In genomic region chrX:139219017-139219416, GRCm38 (mm10) we compare ENCODE assay signal across 10 mouse cellular contexts. TPM values are rescaled to one million over a fixed set of nuclear protein-coding genes. Genes with fewer than 3 reads are reported as not detected.
DNase-seq lines count a peak whose midpoint lies in the region; ATAC-seq and TF ChIP-seq lines count a peak whose summit lies in the region.
"Had no signal": no experiment of that assay in that cellular context is flagged by ENCODE, and none has a peak within 500 bp of the region (broad histone marks: within the 10 kb centered on the region; RNA-seq: fewer than 3 reads in every experiment).

No protein-coding gene starts in this region.

- ATAC-seq in limb, embryonic 11.5 days (ENCODE audit: insufficient number of reproducible peaks, low FRiP score, low TSS enrichment, low read depth): no peak
- ATAC-seq in Patski: peak; percentile 33
- no peak for ATAC-seq in hindbrain, embryonic 14.5 days (ENCODE audit: low FRiP score)
- ATAC-seq in limb, embryonic 14.5 days (ENCODE audit: low FRiP score, low read depth): no peak

- H3K9ac ChIP-seq in limb, embryonic 11.5 days (ENCODE audit: low read length): no peak overlapping the region
- H3K9ac ChIP-seq in hindbrain, embryonic 14.5 days: no peak overlapping the region
- H3K9ac ChIP-seq in limb, embryonic 14.5 days (ENCODE audit: low read depth, low read length, severe bottlenecking): no peak overlapping the region
- H3K9ac ChIP-seq: lung, embryonic 15.5 days had no signal

- WGBS in limb, embryonic 11.5 days: 46% methylated on average over 2 of the region's 2 CpGs
- 28% methylated on average over 2 of the region's 2 CpGs for WGBS in limb, embryonic 10.5 days
- WGBS in hindbrain, embryonic 14.5 days: 30% methylated on average over 2 of the region's 2 CpGs
- 32% methylated on average over 2 of the region's 2 CpGs for WGBS in limb, embryonic 14.5 days

- no peak overlapping the region for H3K4me2 ChIP-seq in limb, embryonic 11.5 days (ENCODE audit: low read depth, severe bottlenecking)
- H3K4me2 ChIP-seq in hindbrain, embryonic 14.5 days (replicated peaks): no peak overlapping the region
- H3K4me2 ChIP-seq in limb, embryonic 14.5 days (replicated peaks; ENCODE audit: low read depth, low read length, severe bottlenecking): no peak overlapping the region

- CTCF ChIA-PET in Patski (lab: Charles Lee): interaction anchor here (0.7 to 2.9 kb wide), 10 partner anchors 9 to 150 kb away, joined by 3 to 17 read pairs (median 5); partner anchors contain the start of gene Mum1l1

- peak; percentile 28 for DNase-seq in limb, embryonic 11.5 days (ENCODE audit: low spot score)
- DNase-seq in limb, embryonic 10.5 days (ENCODE audit: low spot score): no peak
- DNase-seq in Patski (ENCODE audit: low read depth, low spot score): no peak
- peak; percentile 14 for DNase-seq in cerebellum, adult 8-10 months
- DNase-seq in hindbrain, embryonic 14.5 days (ENCODE audit: low spot score): peak; percentile 74
- DNase-seq in limb, embryonic 14.5 days (ENCODE audit: low spot score): peak; percentile 56
- DNase-seq in retina, postnatal 1 day: peak; percentile 71

- peak; percentile 79 for TF ChIP-seq CTCF in Patski (IDR thresholded peaks at IDR 0.05)

- H3K27me3 ChIP-seq in limb, embryonic 11.5 days (ENCODE audit: control insufficient read depth, insufficient read depth, low read length): no peaks in the 10 kb centered on the region
- H3K27me3 ChIP-seq in limb, embryonic 10.5 days (ENCODE audit: low read depth, poor library complexity, severe bottlenecking): peaks cover 59% of the 10 kb centered on the region
- peaks cover 7% of the 10 kb centered on the region for H3K27me3 ChIP-seq in Patski
- peaks cover 2% of the 10 kb centered on the region; the same call in 1 of the 2 replicates for H3K27me3 ChIP-seq in hindbrain, embryonic 14.5 days (ENCODE audit: control insufficient read depth, insufficient read depth, low read length)
- H3K27me3 ChIP-seq in limb, embryonic 14.5 days (ENCODE audit: control insufficient read depth, insufficient read depth, low read length): no peaks in the 10 kb centered on the region
- H3K27me3 ChIP-seq: lung, embryonic 15.5 days had no signal

- H3K9me3 ChIP-seq in limb, embryonic 11.5 days (ENCODE audit: control insufficient read depth, low read length): no peaks in the 10 kb centered on the region
- no peaks in the 10 kb centered on the region for H3K9me3 ChIP-seq in limb, embryonic 10.5 days (replicated peaks)
- H3K9me3 ChIP-seq in hindbrain, embryonic 14.5 days (ENCODE audit: control insufficient read depth, low read length): no peaks in the 10 kb centered on the region
- no peaks in the 10 kb centered on the region for H3K9me3 ChIP-seq in limb, embryonic 14.5 days (ENCODE audit: control insufficient read depth, low read length)
- H3K9me3 ChIP-seq: lung, embryonic 15.5 days had no signal

- no peak for TF ChIP-seq POLR2A in limb, embryonic 14.5 days (IDR thresholded peaks at IDR 0.05; ENCODE audit: borderline replicate concordance, extremely low read depth, insufficient read depth, insufficient read length)

- POLR2A ChIA-PET in Patski (lab: Charles Lee): no interaction called here

- no peak overlapping the region for H3K27ac ChIP-seq in limb, embryonic 11.5 days (replicated peaks; ENCODE audit: low read depth, low read length)
- H3K27ac ChIP-seq in limb, embryonic 10.5 days: no peak overlapping the region
- no peak overlapping the region for H3K27ac ChIP-seq in hindbrain, embryonic 14.5 days
- H3K27ac ChIP-seq in limb, embryonic 14.5 days (replicated peaks; ENCODE audit: low read depth, low read length): no peak overlapping the region

- in situ Hi-C loops in Patski (cut with MboI; ENCODE audit: low pct_unique_long_range_greater_than_20kb): no loop called here

- no peaks in the 10 kb centered on the region for H3K36me3 ChIP-seq in limb, embryonic 11.5 days (ENCODE audit: control insufficient read depth, insufficient read depth, low read length)
- 0 out of 2 replicates have a peak, but pooled peaks cover under 1% of the 10 kb centered on the region for H3K36me3 ChIP-seq in limb, embryonic 10.5 days
- H3K36me3 ChIP-seq in hindbrain, embryonic 14.5 days (replicated peaks; ENCODE audit: control insufficient read depth, insufficient read depth): no peaks in the 10 kb centered on the region
- H3K36me3 ChIP-seq in limb, embryonic 14.5 days (ENCODE audit: control insufficient read depth, insufficient read depth, low read length): no peaks in the 10 kb centered on the region
- H3K36me3 ChIP-seq: lung, embryonic 15.5 days had no signal

- no peaks in the 10 kb centered on the region for H3K4me1 ChIP-seq in limb, embryonic 11.5 days (ENCODE audit: control insufficient read depth, insufficient read depth, low read length)
- no peaks in the 10 kb centered on the region for H3K4me1 ChIP-seq in limb, embryonic 10.5 days
- no peaks in the 10 kb centered on the region for H3K4me1 ChIP-seq in hindbrain, embryonic 14.5 days (replicated peaks; ENCODE audit: control insufficient read depth, insufficient read depth, low read length)
- no peaks in the 10 kb centered on the region for H3K4me1 ChIP-seq in limb, embryonic 14.5 days (ENCODE audit: control insufficient read depth, insufficient read depth, low read length)
- H3K4me1 ChIP-seq: lung, embryonic 15.5 days had no signal

- no peak overlapping the region for H3K4me3 ChIP-seq in limb, embryonic 11.5 days (ENCODE audit: low read depth, low read length)
- H3K4me3 ChIP-seq in limb, embryonic 10.5 days: no peak overlapping the region
- no peak overlapping the region for H3K4me3 ChIP-seq in hindbrain, embryonic 14.5 days (replicated peaks; ENCODE audit: low read length)
- no peak overlapping the region for H3K4me3 ChIP-seq in limb, embryonic 14.5 days (replicated peaks; ENCODE audit: low read length)
- H3K4me3 ChIP-seq: erythroblast, embryonic 14.5 days had no signal

RNA-seq across cellular contexts. Expression of gene Mum1l1, which starts 9.2 kb away (rescaled TPM):
- polyA plus RNA-seq in limb, embryonic 11.5 days (2014; fragmentation: Nextera tagmentation; extraction: Ambion mirVana): 43.5 TPM in 2 replicates
- 35.3 and 35.7 TPM in 2 replicates for polyA plus RNA-seq in limb, embryonic 10.5 days (2016; fragmentation: Nextera tagmentation; extraction: Ambion mirVana)
- polyA plus RNA-seq in Patski (2021): 1.8 TPM
- polyA plus RNA-seq in hindbrain, embryonic 14.5 days (2014; fragmentation: Nextera tagmentation; extraction: Ambion mirVana): 12.1 and 14.3 TPM in 2 replicates
- polyA plus RNA-seq in limb, embryonic 14.5 days (2012; rRNA removed): 13.3 and 17.2 TPM in 2 replicates
- 39.1 and 52.6 TPM in 2 replicates for polyA plus RNA-seq in limb, embryonic 14.5 days (2014; fragmentation: Nextera tagmentation; extraction: Ambion mirVana)
- polyA plus RNA-seq: erythroblast, embryonic 14.5 days had no signal

RNA-seq across cellular contexts. Expression of gene 4933428M09Rik, which starts 40.0 kb away (rescaled TPM):
- not detected in 2 replicates for polyA plus RNA-seq in limb, embryonic 11.5 days (2014; fragmentation: Nextera tagmentation; extraction: Ambion mirVana)
- 0.14 TPM in 1 of 2 replicates, not detected in the other for polyA plus RNA-seq in limb, embryonic 10.5 days (2016; fragmentation: Nextera tagmentation; extraction: Ambion mirVana)
- polyA plus RNA-seq in Patski (2021): not detected
- not detected in 2 replicates for polyA plus RNA-seq in hindbrain, embryonic 14.5 days (2014; fragmentation: Nextera tagmentation; extraction: Ambion mirVana)
- polyA plus RNA-seq in limb, embryonic 14.5 days (2012; rRNA removed): not detected in 2 replicates
- not detected in 2 replicates for polyA plus RNA-seq in limb, embryonic 14.5 days (2014; fragmentation: Nextera tagmentation; extraction: Ambion mirVana)
- polyA plus RNA-seq: erythroblast, embryonic 14.5 days; lung, embryonic 15.5 days; stomach, embryonic 14.5 days had no signal

Comparison
In these comparisons a context has a peak if more than half of its experiments do, and no peak if none do; other contexts are left out.
1. DNase-seq: peak in limb, embryonic 11.5 days (single experiment), cerebellum, adult 8-10 months (single experiment), hindbrain, embryonic 14.5 days (single experiment), limb, embryonic 14.5 days (single experiment) and retina, postnatal 1 day (single experiment); none in limb, embryonic 10.5 days (single experiment) and Patski (single experiment).